Mouse (Mus musculus) liver, embryonic 16.5 days (tissue): ENCODE data around the gene Ints14. TPM values are rescaled to one million over a fixed set of nuclear protein-coding genes. Genes with fewer than 3 reads are reported as not detected.

ENCODE experiments used
- ATAC-seq: fragments of 200-750 bp; cut with Nextera tagmentation; 2 replicates; pipeline ENCODE4 v1.8.0; 2017; ENCODE audit warnings: low read depth, mild to moderate bottlenecking, moderate number of reproducible peaks, moderate library complexity
- H3K27ac ChIP-seq: fragments of 300-500 bp; sonication (generic); 2 replicates; pipeline ENCODE4 v1.5.1; 2014; ENCODE audit warnings: mild to moderate bottlenecking, low read length
- H3K27me3 ChIP-seq: fragments of 300-500 bp; sonication (generic); 2 replicates; pipeline ENCODE4 v1.6.1; 2014; ENCODE audit warnings: low read depth, low read length, mixed read lengths; ENCODE audit not compliant: control insufficient read depth, insufficient read depth
- H3K36me3 ChIP-seq: fragments of 300-500 bp; sonication (generic); 2 replicates; pipeline ENCODE4 v1.6.1; 2014; ENCODE audit warnings: mild to moderate bottlenecking; ENCODE audit not compliant: control insufficient read depth, insufficient read depth
- H3K4me1 ChIP-seq: fragments of 300-500 bp; sonication (generic); 2 replicates; pipeline ENCODE4 v1.6.1; 2014; ENCODE audit warnings: low read depth, low read length, mixed read lengths; ENCODE audit not compliant: control insufficient read depth
- H3K4me2 ChIP-seq: fragments of 300-500 bp; sonication (generic); 2 replicates; pipeline ENCODE4 v1.6.1; 2014; ENCODE audit warnings: low read depth, low read length, mixed read lengths
- H3K4me3 ChIP-seq: fragments of 300-500 bp; sonication (generic); 2 replicates; pipeline ENCODE4 v1.5.1; 2014; ENCODE audit warnings: low read depth, mild to moderate bottlenecking, low read length
- H3K9ac ChIP-seq: fragments of 300-500 bp; sonication (generic); 2 replicates; pipeline ENCODE4 v1.6.1; 2014; ENCODE audit warnings: low read depth, low read length
- H3K9me3 ChIP-seq: fragments of 300-500 bp; sonication (generic); replicated peaks from 2 replicates; pipeline ENCODE4 v1.6.1; 2016; ENCODE audit warnings: low read length; ENCODE audit not compliant: control insufficient read depth
- WGBS: fragments of 180-500 bp; shearing (Covaris S2); extraction: QIAGEN DNeasy Blood & Tissue Kit; methylation state at CpG from one replicate; pipeline ENCODE4 v1.1.7; 2014; ENCODE audit not compliant: insufficient replicate concordance; 5-methylcytosine and 5-hydroxymethylcytosine counted together
- polyA plus RNA-seq: library from polyadenylated mRNA; unstranded; fragments of >200 nt; fragmentation: Nextera tagmentation; extraction: Ambion mirVana; gene quantifications from 2 replicates; pipeline ENCODE4 v1.2.1, GENCODE M21; 2015

Ints14 gene
- polyA plus RNA-seq, 1 experiment from 2014 or later: 19.1 TPM

DNA sequence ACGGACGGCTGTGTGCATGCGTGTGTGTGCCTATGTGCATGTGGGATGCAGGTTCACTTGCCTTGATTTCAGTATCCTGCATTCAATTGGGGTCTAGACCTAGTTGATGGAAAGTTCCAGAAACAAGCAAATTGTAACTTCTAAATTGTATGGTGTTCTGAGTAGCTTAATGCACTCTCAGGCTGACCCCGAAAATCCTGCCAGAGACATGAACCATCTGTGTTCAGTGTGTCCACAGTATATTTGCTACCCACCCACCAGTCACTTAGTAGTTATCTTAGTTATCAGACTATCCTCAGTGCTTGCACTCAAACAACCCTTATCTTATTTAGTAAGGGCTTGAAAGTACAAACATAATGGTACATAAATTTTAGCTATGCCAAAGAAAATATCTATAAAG, 19.1 kb upstream of the Ints14 start:
- Histone ChIP-seq H3K27me3 (peaks cover 4% of the 10 kb centered on the region), H3K9ac (no peak overlapping the region), H3K4me2 (no peak overlapping the region), H3K4me1 (peaks cover 14% of the 10 kb centered on the region), H3K36me3 (no peaks in the 10 kb centered on the region), H3K4me3 (no peak overlapping the region), H3K9me3 (no peaks in the 10 kb centered on the region), H3K27ac (no peak overlapping the region)
- WGBS: 74% methylated on average over 4 of the region's 4 CpGs
- ATAC-seq: no peak

DNA sequence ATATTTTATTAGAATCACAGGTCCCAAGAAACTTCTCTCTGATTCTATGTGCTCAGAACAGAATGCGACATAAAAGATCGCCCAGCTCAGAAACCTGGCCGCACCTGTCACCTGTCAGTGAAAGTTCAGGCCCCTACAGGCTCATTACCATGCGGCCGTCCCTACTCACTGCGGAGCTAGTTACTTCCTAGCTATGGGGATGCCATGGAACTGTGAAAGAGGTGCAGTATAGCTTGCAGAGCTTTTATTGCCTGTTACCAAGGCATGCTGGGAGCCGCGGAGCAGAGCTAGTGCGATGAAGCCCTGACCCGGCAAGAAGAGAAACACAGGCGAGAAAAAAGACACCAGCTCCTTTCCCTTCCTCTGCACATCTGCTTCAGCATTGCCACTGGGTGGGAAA, 16.7 kb upstream of the Ints14 start:
- Histone ChIP-seq H3K27me3 (peaks cover 11% of the 10 kb centered on the region), H3K4me1 (peaks cover 5% of the 10 kb centered on the region), H3K27ac (no peak overlapping the region), H3K36me3 (no peaks in the 10 kb centered on the region), H3K9me3 (no peaks in the 10 kb centered on the region), H3K4me3 (no peak overlapping the region), H3K4me2 (no peak overlapping the region), H3K9ac (no peak overlapping the region)
- 51% methylated on average over 11 of the region's 11 CpGs for WGBS
- ATAC-seq: no peak

DNA sequence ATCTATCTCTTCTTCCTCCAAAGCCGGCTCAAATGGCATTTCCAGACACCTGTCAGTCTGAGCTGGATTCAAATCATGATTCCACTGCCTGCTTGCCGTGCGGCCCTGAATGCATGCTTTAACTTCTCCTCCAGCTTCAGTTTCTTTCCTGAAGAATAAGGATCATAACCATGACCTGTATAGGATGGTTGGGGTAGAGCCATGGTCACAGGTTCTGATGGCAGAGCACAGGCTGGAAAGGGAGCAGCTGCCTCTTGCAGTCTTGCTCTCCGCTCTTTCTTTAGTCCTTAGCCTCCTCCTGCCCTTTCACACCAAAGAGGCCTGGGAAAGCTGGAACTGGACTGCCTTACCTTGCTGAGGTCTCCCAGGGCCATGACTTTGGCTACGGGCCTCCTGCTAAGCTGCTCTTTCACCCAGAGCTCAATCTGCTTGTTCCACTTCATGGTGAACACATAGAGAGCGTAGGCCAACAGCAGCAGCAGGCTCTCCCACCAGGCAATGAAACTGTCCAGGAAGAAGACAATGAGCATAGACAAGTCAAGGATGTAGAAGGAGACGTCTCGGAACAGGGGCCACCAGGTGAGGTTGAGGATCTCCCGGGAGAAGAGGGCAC, 13.1 kb upstream of the Ints14 start:
- Histone ChIP-seq H3K4me2 (no peak overlapping the region), H3K9me3 (no peaks in the 10 kb centered on the region), H3K9ac (no peak overlapping the region), H3K27ac (no peak overlapping the region), H3K4me1 (peaks cover under 1% of the 10 kb centered on the region; the same call in 1 of the 2 replicates), H3K27me3 (peaks cover 15% of the 10 kb centered on the region), H3K4me3 (no peak overlapping the region), H3K36me3 (no peaks in the 10 kb centered on the region)
- 64% methylated on average over 9 of the region's 9 CpGs for WGBS
- ATAC-seq: no peak

DNA sequence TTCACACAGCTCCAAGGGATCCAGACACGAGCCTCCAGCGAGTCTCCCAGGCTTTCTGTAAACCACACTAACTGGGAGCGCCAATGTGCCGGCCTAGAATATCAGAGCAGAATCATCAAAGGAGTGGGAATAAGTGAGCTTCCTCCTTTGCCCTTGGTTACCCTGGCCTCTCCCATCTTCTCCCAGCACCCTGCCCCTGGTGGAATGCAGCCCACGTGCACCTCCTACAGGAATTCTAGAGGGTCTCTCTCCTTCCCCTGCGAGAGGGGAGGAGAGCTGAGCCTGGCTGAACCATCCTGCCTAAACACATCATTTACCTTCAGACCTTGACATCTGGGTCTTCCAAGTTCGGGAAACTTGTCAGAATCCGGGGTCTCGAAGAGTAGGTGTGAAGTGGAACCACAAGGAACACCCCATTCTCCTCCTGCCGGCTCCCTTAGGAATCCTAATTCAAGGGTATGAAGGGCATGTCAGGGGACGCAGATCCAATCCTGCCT, 9.5 kb upstream of the Ints14 start, which contains the start of gene Slc24a1:
TSS of gene Slc24a1 (minus strand) at position 447 of the 497 bp plus-strand sequence.
- Histone ChIP-seq H3K27me3 (peaks cover 11% of the 10 kb centered on the region), H3K9me3 (no peaks in the 10 kb centered on the region), H3K4me3 (no peak within 1 kb of the TSS), H3K4me1 (peaks cover 14% of the 10 kb centered on the region), H3K9ac (no peak within 1 kb of the TSS), H3K4me2 (no peak within 1 kb of the TSS), H3K36me3 (no peaks in the 10 kb centered on the region), H3K27ac (no peak within 1 kb of the TSS)
- 47% methylated on average over 11 of the region's 11 CpGs for WGBS
- ATAC-seq: no peak

DNA sequence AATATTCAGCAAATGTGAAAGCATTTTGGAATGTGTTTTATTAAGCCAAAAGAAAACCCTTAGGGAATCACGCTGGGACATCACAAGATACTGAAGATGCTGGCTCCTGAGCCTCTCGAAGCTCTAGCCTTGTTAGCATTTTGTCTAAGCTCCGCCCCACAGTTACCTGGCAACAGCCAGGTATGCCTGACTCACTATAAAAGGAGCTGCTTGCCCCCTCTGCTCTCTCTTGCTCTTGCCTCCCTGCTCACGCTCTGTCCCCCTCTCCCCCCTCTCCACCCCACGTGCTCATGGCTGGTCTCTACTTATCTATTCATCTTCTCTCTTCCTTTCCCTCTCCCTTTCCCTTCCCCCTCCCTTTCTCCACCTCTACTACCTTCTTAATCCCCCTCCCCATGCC, 8.7 kb upstream of the Ints14 start:
- Histone ChIP-seq H3K9me3 (no peaks in the 10 kb centered on the region), H3K9ac (no peak overlapping the region), H3K4me1 (peaks cover 19% of the 10 kb centered on the region), H3K27me3 (peaks cover 11% of the 10 kb centered on the region), H3K4me3 (no peak overlapping the region), H3K27ac (no peak overlapping the region), H3K4me2 (no peak overlapping the region), H3K36me3 (no peaks in the 10 kb centered on the region)
- 35% methylated on average over 5 of the region's 5 CpGs for WGBS
- no peak for ATAC-seq

DNA sequence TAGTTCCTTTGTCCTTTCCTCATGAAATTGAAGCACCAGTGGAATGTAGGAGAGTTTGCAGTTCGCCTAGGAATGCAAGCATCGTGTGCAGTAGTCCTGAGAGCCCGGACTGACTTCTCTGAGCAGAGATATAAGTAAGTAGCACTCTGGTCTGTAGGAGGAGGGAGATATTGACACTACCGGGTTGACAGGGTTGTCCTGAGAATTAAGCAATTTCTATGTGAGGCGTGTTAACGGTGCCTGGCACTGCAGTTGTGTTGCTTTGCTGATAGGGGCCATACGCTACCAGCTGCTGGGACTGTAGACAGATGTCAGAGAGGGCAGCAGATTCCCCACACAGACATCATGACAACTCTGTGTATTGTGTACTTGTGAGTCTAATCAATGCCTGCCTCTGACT, 7.5 kb upstream of the Ints14 start:
- no peak overlapping the region for H3K4me3 ChIP-seq
- no peak overlapping the region for H3K4me2 ChIP-seq
- no peak overlapping the region for H3K9ac ChIP-seq
- H3K9me3 ChIP-seq: no peaks in the 10 kb centered on the region
- ATAC-seq: peak; percentile 78
- 12% methylated on average over 7 of the region's 7 CpGs for WGBS
- no peaks in the 10 kb centered on the region for H3K36me3 ChIP-seq
- peaks cover 19% of the 10 kb centered on the region for H3K4me1 ChIP-seq
- H3K27me3 ChIP-seq: peaks cover 6% of the 10 kb centered on the region
- no peak overlapping the region for H3K27ac ChIP-seq

DNA sequence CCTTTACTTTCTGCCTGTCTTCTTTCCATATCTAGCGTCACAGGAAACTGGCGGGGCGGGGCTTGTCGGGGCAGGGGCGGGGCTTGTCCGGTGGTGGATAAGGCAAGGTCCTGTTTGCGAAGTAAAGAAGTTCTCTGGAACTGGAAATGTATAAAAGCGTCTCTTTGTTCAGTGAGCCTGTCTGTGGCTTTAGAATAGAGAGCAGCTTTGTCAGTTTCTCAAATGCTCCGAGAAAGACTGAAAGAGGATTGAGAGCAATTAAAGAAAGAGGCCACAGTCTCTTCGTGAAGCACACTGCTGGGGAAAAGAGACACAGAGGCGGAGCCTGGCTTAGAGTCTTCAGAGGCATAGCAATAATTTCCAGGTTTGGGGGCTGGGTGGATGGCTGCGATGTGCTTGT, 4.4 kb upstream of the Ints14 start:
- peak overlapping the region; percentile 47 for H3K9ac ChIP-seq
- H3K4me3 ChIP-seq: peak overlapping the region; percentile 42
- ATAC-seq: no peak
- H3K4me2 ChIP-seq: peak overlapping the region; percentile 70
- 12% methylated on average over 12 of the region's 12 CpGs for WGBS
- peaks cover 26% of the 10 kb centered on the region for H3K4me1 ChIP-seq
- no peaks in the 10 kb centered on the region for H3K36me3 ChIP-seq
- H3K27ac ChIP-seq: peak overlapping the region; percentile 30; the same call in 1 of the 2 replicates
- H3K9me3 ChIP-seq: no peaks in the 10 kb centered on the region
- peaks cover 2% of the 10 kb centered on the region for H3K27me3 ChIP-seq

DNA sequence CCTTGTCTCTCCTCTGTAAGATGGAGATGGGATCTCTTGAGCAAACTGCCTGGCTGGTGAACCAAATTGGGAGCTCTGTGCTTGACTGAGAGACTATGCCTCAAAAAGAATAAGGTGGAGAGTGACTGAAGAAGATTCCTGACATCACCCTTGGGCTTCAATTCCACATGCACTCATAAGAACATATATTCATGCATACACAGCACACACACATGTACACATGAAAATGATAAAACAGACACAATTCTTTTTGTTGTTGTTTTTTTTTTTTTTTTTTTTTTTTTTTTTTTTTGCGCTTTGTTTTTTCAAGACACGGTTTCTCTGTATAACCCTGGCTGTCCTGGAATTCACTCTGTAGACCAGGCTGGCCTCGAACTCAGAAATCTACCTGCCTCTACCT, 3.4 kb upstream of the Ints14 start:
- Histone ChIP-seq H3K36me3 (no peaks in the 10 kb centered on the region), H3K4me3 (no peak overlapping the region), H3K9me3 (no peaks in the 10 kb centered on the region), H3K27ac (no peak overlapping the region), H3K9ac (no peak overlapping the region), H3K4me1 (peaks cover 31% of the 10 kb centered on the region), H3K27me3 (no peaks in the 10 kb centered on the region), H3K4me2 (no peak overlapping the region)
- no peak for ATAC-seq
- WGBS: 76% methylated on average over 3 of the region's 3 CpGs

DNA sequence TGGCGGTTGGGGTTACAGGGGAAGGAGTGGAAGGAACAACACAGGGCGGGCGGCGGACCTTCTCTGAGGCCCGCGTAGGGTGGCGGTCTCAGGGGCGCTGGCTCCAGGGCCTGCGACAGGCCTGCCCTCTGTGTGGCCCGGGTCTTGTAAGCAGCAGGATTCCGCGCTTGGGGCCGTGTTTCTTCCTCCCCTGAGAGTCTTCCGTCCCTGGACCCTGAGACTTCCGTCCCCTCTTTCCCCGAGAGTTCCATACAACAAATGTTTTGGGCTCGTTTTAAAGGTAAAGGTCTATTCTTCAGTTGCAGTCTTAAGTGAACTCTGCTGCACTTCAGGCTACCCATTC, 244 bp downstream of the Ints14 start:
- Histone ChIP-seq H3K4me3 (peak overlapping the region; percentile 81), H3K9me3 (no peaks in the 10 kb centered on the region), H3K27me3 (no peaks in the 10 kb centered on the region), H3K4me2 (peak overlapping the region; percentile 71), H3K9ac (peak overlapping the region; percentile 93), H3K27ac (peak overlapping the region; percentile 87), H3K36me3 (peaks cover 14% of the 10 kb centered on the region), H3K4me1 (peaks cover 19% of the 10 kb centered on the region)
- 0% methylated on average over 17 of the region's 17 CpGs for WGBS
- peak; percentile 74 for ATAC-seq
